Mouse (Mus musculus) erythroid progenitor cell, adult 5-6 weeks (primary cell): ENCODE results near the gene Hoxa9. TPM values are rescaled to one million over a fixed set of nuclear protein-coding genes. Genes with fewer than 3 reads are reported as not detected.

Source experiments
- ATAC-seq: replicated peaks from 2 replicates; pipeline ENCODE4 v1.8.0; 2016; ENCODE audit warnings: moderate number of reproducible peaks, mild to moderate bottlenecking, moderate TSS enrichment, inconsistent platforms; ENCODE audit not compliant: poor library complexity, low FRiP score, severe bottlenecking
- total RNA-seq, 2 experiments: library from RNA; stranded (forward) in 1 of 2; stranded (reverse) in 1 of 2; fragments of 150-400 nt in 1 of 2; fragments of 186-747, 209-891 nt in 1 of 2; gene quantifications; 2 replicates each; pipeline versions ENCODE4 v1.2.3 to v1.2.4; 2015 to 2017; ENCODE audit warnings: low replicate concordance in 2 of 2

The Hoxa9 gene
- total RNA-seq (2015; ENCODE audit: low replicate concordance) (0.36 and 0.84 TPM in 2 replicates), total RNA-seq (2017; ENCODE audit: low replicate concordance) (4.5 TPM in 1 of 2 replicates, not detected in the other)

- no peak for ATAC-seq
Observed at GRCm38 (mm10) chr6:52230516-52231165, at the start of gene Hoxa9. TSS of gene Hoxa9 (minus strand) at chr6:52231089.

- ATAC-seq = no peak
Observed at GRCm38 (mm10) chr6:52276920-52277319, 46.0 kb upstream of the Hoxa9 start.

GRCm38 (mm10) chr6:52276382-52276781 lies 45.5 kb upstream of the Hoxa9 start:
- no peak for ATAC-seq

GRCm38 (mm10) chr6:52275563-52276280 lies 44.8 kb upstream of the Hoxa9 start:
- ATAC-seq = no peak

- ATAC-seq = no peak
Observed at GRCm38 (mm10) chr6:52274576-52274975, 43.7 kb upstream of the Hoxa9 start.

- no peak for ATAC-seq
Observed at GRCm38 (mm10) chr6:52273656-52274280, 42.9 kb upstream of the Hoxa9 start.

- no peak for ATAC-seq
Observed at GRCm38 (mm10) chr6:52272766-52273655, 42.1 kb upstream of the Hoxa9 start.

GRCm38 (mm10) chr6:52270494-52271480 lies 39.9 kb upstream of the Hoxa9 start:
- no peak for ATAC-seq

GRCm38 (mm10) chr6:52268756-52269155 lies 37.9 kb upstream of the Hoxa9 start:
- ATAC-seq = no peak

- ATAC-seq = no peak
Observed at GRCm38 (mm10) chr6:52268341-52268740, 37.5 kb upstream of the Hoxa9 start.

- ATAC-seq = no peak
Observed at GRCm38 (mm10) chr6:52267691-52268090, 36.8 kb upstream of the Hoxa9 start.

GRCm38 (mm10) chr6:52267221-52267620 lies 36.3 kb upstream of the Hoxa9 start:
- no peak for ATAC-seq

GRCm38 (mm10) chr6:52266666-52266985 lies 35.7 kb upstream of the Hoxa9 start:
- ATAC-seq = no peak

- no peak for ATAC-seq
Observed at GRCm38 (mm10) chr6:52265913-52266665, 35.2 kb upstream of the Hoxa9 start.

- ATAC-seq = no peak
Observed at GRCm38 (mm10) chr6:52265306-52265912, 34.5 kb upstream of the Hoxa9 start.

GRCm38 (mm10) chr6:52264106-52264790 lies 33.4 kb upstream of the Hoxa9 start:
- ATAC-seq = no peak

- no peak for ATAC-seq
Observed at GRCm38 (mm10) chr6:52263321-52263585, 32.4 kb upstream of the Hoxa9 start.
